18 mouse cellular contexts compared by ENCODE assay signal in genomic region chr3:122235772-122236171, GRCm38 (mm10). TPM values are rescaled to one million over a fixed set of nuclear protein-coding genes. Genes with fewer than 3 reads are reported as not detected.
A peak's percentile ranks its signal among the peaks of the same experiment; 100 is the strongest.
DNase-seq lines count a peak whose midpoint lies in the region; ATAC-seq and TF ChIP-seq lines count a peak whose summit lies in the region.
"Had no signal": no experiment of that assay in that cellular context is flagged by ENCODE, and none has a peak within 500 bp of the region (broad histone marks: within the 10 kb centered on the region; RNA-seq: fewer than 3 reads in every experiment).

No protein-coding gene starts in this region.

- H3K9ac ChIP-seq in intestine, postnatal 0 days (ENCODE audit: low read depth, low read length) = no peak overlapping the region
- no peak overlapping the region for H3K9ac ChIP-seq in forebrain, embryonic 16.5 days (replicated peaks; ENCODE audit: low read depth, low read length)
- no peak overlapping the region for H3K9ac ChIP-seq in lung, postnatal 0 days (replicated peaks; ENCODE audit: low read depth)
- H3K9ac ChIP-seq: embryonic facial prominence, embryonic 13.5 days; forebrain, embryonic 12.5 days; heart, embryonic 12.5 days had no signal

- no peaks in the 10 kb centered on the region for H3K27me3 ChIP-seq in Patski
- H3K27me3 ChIP-seq in intestine, postnatal 0 days (replicated peaks; ENCODE audit: control insufficient read depth, insufficient read depth, low read length) = no peaks in the 10 kb centered on the region
- H3K27me3 ChIP-seq in forebrain, embryonic 16.5 days (replicated peaks; ENCODE audit: control insufficient read depth, insufficient read depth, low read length) = no peaks in the 10 kb centered on the region
- H3K27me3 ChIP-seq in lung, postnatal 0 days (replicated peaks; ENCODE audit: insufficient read depth, low read length) = no peaks in the 10 kb centered on the region
- H3K27me3 ChIP-seq: embryonic facial prominence, embryonic 13.5 days; forebrain, embryonic 12.5 days; heart, embryonic 12.5 days had no signal

- no peaks in the 10 kb centered on the region for H3K4me1 ChIP-seq in intestine, postnatal 0 days (replicated peaks; ENCODE audit: control insufficient read depth, insufficient read depth, low read length)
- no peaks in the 10 kb centered on the region for H3K4me1 ChIP-seq in forebrain, embryonic 16.5 days (replicated peaks; ENCODE audit: control insufficient read depth, insufficient read depth, low read length)
- no peaks in the 10 kb centered on the region for H3K4me1 ChIP-seq in lung, postnatal 0 days (ENCODE audit: insufficient read depth, low read depth, low read length)
- H3K4me1 ChIP-seq: embryonic facial prominence, embryonic 13.5 days; forebrain, embryonic 12.5 days; heart, embryonic 12.5 days; hindbrain, embryonic 10.5 days had no signal

- H3K27ac ChIP-seq in intestine, postnatal 0 days (ENCODE audit: low read depth, low read length) = no peak overlapping the region
- no peak overlapping the region for H3K27ac ChIP-seq in forebrain, embryonic 16.5 days (ENCODE audit: low read length)
- H3K27ac ChIP-seq in lung, postnatal 0 days (ENCODE audit: low read length) = no peak overlapping the region
- H3K27ac ChIP-seq: embryonic facial prominence, embryonic 13.5 days; forebrain, embryonic 12.5 days; gastrocnemius, adult 2 months; hindbrain, embryonic 10.5 days had no signal

- ATAC-seq in Patski = no peak
- peak; percentile 78 for ATAC-seq in intestine, postnatal 0 days
- ATAC-seq in forebrain, embryonic 16.5 days = no peak
- no peak for ATAC-seq in lung, postnatal 0 days
- ATAC-seq: activated CD4-positive, CD25-positive, alpha-beta regulatory T cell, adult 4 months had no signal

- in situ Hi-C loops in Patski (cut with MboI; ENCODE audit: low pct_unique_long_range_greater_than_20kb) = no loop called here

- no peak overlapping the region for H3K4me3 ChIP-seq in intestine, postnatal 0 days (ENCODE audit: low read depth, low read length)
- H3K4me3 ChIP-seq in forebrain, embryonic 16.5 days (replicated peaks; ENCODE audit: low read length) = no peak overlapping the region
- H3K4me3 ChIP-seq in lung, postnatal 0 days (ENCODE audit: low read depth, low read length) = no peak overlapping the region
- H3K4me3 ChIP-seq: embryonic facial prominence, embryonic 13.5 days; forebrain, embryonic 12.5 days; gastrocnemius, adult 2 months; heart, embryonic 12.5 days; hindbrain, embryonic 10.5 days had no signal

- CTCF ChIA-PET in Patski (lab: Charles Lee) = interaction anchor here (0.8 to 3.4 kb wide), 6 partner anchors 9 to 38 kb away, joined by 3 to 13 read pairs (median 6); partner anchors contain the start of gene Gclm

- DNase-seq in kidney, adult 9 months = peak; percentile 49
- no peak for DNase-seq in kidney, postnatal 4 days
- peak; percentile 30 for DNase-seq in Patski (ENCODE audit: low read depth, low spot score)
- DNase-seq in retina, postnatal 1 day = peak; percentile 53
- no peak for DNase-seq in lung, postnatal 0 days (ENCODE audit: low spot score)
- DNase-seq: adrenal gland, postnatal 14 days; cerebellum, adult 18-20 months; cerebellum, adult 9-11 months; cerebellum, postnatal 36 days; gastrocnemius, adult 2 months; gastrocnemius, postnatal 25 days had no signal

- no peaks in the 10 kb centered on the region for H3K36me3 ChIP-seq in intestine, postnatal 0 days (ENCODE audit: control insufficient read depth, insufficient read depth)
- no peaks in the 10 kb centered on the region for H3K36me3 ChIP-seq in forebrain, embryonic 16.5 days (ENCODE audit: control insufficient read depth, insufficient read depth)
- no peaks in the 10 kb centered on the region for H3K36me3 ChIP-seq in lung, postnatal 0 days (ENCODE audit: insufficient read depth, low read length)
- H3K36me3 ChIP-seq: embryonic facial prominence, embryonic 13.5 days; forebrain, embryonic 12.5 days; heart, embryonic 12.5 days; hindbrain, embryonic 10.5 days had no signal

- POLR2A ChIA-PET in Patski (lab: Charles Lee) = interaction anchor here (0.7 to 1.2 kb wide), 2 partner anchors 37 to 422 kb away, joined by 3 to 5 read pairs; no protein-coding TSS in a partner anchor

- no peak for TF ChIP-seq CTCF in Patski (IDR thresholded peaks at IDR 0.05)
- no peak for TF ChIP-seq CTCF in intestine, postnatal 0 days (IDR thresholded peaks at IDR 0.05; ENCODE audit: low read depth)
- TF ChIP-seq CTCF in lung, postnatal 0 days (IDR thresholded peaks at IDR 0.05) = no peak

- no peaks in the 10 kb centered on the region for H3K9me3 ChIP-seq in intestine, postnatal 0 days (ENCODE audit: control insufficient read depth)
- H3K9me3 ChIP-seq in forebrain, embryonic 16.5 days (ENCODE audit: control insufficient read depth, low read length) = no peaks in the 10 kb centered on the region
- H3K9me3 ChIP-seq in lung, postnatal 0 days (ENCODE audit: low read length) = no peaks in the 10 kb centered on the region
- H3K9me3 ChIP-seq: embryonic facial prominence, embryonic 13.5 days; forebrain, embryonic 12.5 days; heart, embryonic 12.5 days; hindbrain, embryonic 10.5 days had no signal

- no peak overlapping the region for H3K4me2 ChIP-seq in intestine, postnatal 0 days (replicated peaks; ENCODE audit: low read depth)
- no peak overlapping the region for H3K4me2 ChIP-seq in forebrain, embryonic 16.5 days (ENCODE audit: low read length)
- H3K4me2 ChIP-seq in lung, postnatal 0 days (replicated peaks; ENCODE audit: low read depth, low read length) = no peak overlapping the region
- H3K4me2 ChIP-seq: embryonic facial prominence, embryonic 13.5 days; forebrain, embryonic 12.5 days; heart, embryonic 12.5 days had no signal

- TF ChIP-seq EP300 in lung, postnatal 0 days (IDR thresholded peaks at IDR 0.05) = no peak

- WGBS in intestine, postnatal 0 days = 29% methylated on average over 1 of the region's 1 CpGs
- 42% methylated on average over 1 of the region's 1 CpGs for WGBS in forebrain, embryonic 16.5 days
- WGBS in lung, postnatal 0 days = 31% methylated on average over 1 of the region's 1 CpGs

RNA-seq across cellular contexts. Expression of gene Gclm, which starts 9.6 kb away (rescaled TPM):
- polyA plus RNA-seq in Patski (2021) = 459 TPM
- 382 and 400 TPM in 2 replicates for polyA plus RNA-seq in intestine, postnatal 0 days (2015; fragmentation: Nextera tagmentation; extraction: Ambion mirVana)
- 51.2 TPM in 2 replicates for polyA plus RNA-seq in forebrain, embryonic 16.5 days (2015; fragmentation: Nextera tagmentation; extraction: Ambion mirVana)
- polyA plus RNA-seq in lung, postnatal 0 days (2015; fragmentation: Nextera tagmentation; extraction: Ambion mirVana) = 102 and 112 TPM in 2 replicates

RNA-seq across cellular contexts. Expression of gene Dnttip2, which starts 38.4 kb away (rescaled TPM):
- 93.6 TPM for polyA plus RNA-seq in Patski (2021)
- polyA plus RNA-seq in intestine, postnatal 0 days (2015; fragmentation: Nextera tagmentation; extraction: Ambion mirVana) = 42.4 and 44.9 TPM in 2 replicates
- polyA plus RNA-seq in forebrain, embryonic 16.5 days (2015; fragmentation: Nextera tagmentation; extraction: Ambion mirVana) = 51.9 and 59.4 TPM in 2 replicates
- 38.3 and 43.9 TPM in 2 replicates for polyA plus RNA-seq in lung, postnatal 0 days (2015; fragmentation: Nextera tagmentation; extraction: Ambion mirVana)

RNA-seq across cellular contexts. Expression of gene Bcar3, which starts 58.2 kb away (rescaled TPM):
- polyA plus RNA-seq in Patski (2021) = 24.9 TPM
- polyA plus RNA-seq in intestine, postnatal 0 days (2015; fragmentation: Nextera tagmentation; extraction: Ambion mirVana) = 33.5 and 33.8 TPM in 2 replicates
- 5.3 and 5.6 TPM in 2 replicates for polyA plus RNA-seq in forebrain, embryonic 16.5 days (2015; fragmentation: Nextera tagmentation; extraction: Ambion mirVana)
- polyA plus RNA-seq in lung, postnatal 0 days (2015; fragmentation: Nextera tagmentation; extraction: Ambion mirVana) = 27.6 and 38.3 TPM in 2 replicates

Comparison
In these comparisons a context has a peak if more than half of its experiments do, and no peak if none do; other contexts are left out.
1. DNase-seq: peak in kidney, adult 9 months (single experiment), Patski (single experiment) and retina, postnatal 1 day (single experiment); none in kidney, postnatal 4 days (0 of 2) and lung, postnatal 0 days (single experiment).